Mouse (Mus musculus) heart, adult 18-20 months (tissue): ENCODE measurements around the gene Atic. TPM values are rescaled to one million over a fixed set of nuclear protein-coding genes. Genes with fewer than 3 reads are reported as not detected.

Source experiments
- DNase-seq, 2 experiments: peaks; one replicate each; pipeline ENCODE4 v3.0.0; 2021 to 2022; ENCODE audit warnings: mixed read lengths in 1 of 2
- total RNA-seq, 2 experiments: library from RNA; stranded (reverse); gene quantifications; 2 replicates each; pipeline ENCODE4 v1.2.3; 2021

Gene Atic
- total RNA-seq, 2 experiments from 2014 or later, result 25.6 to 26.6 TPM

DNA sequence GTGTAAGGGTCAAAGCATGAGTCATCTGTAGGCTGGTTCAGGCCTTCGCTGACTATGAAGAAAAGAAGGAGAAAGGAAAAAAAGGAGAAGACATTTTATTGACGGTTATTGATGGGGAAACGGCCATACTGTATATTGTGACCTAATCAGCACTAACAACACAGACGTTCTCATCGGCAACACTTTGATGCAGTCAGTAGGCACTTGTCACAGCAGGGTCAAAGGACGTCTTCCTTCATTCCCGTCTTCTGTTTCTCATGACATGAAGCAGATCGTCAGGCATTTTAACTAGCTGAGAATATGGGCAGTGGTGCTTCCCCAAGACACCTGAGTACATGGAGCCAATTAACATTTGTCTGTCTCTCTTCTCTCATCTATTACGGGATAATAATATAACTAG lies 36.2 kb downstream of the Atic start:
- no peak for DNase-seq

DNA sequence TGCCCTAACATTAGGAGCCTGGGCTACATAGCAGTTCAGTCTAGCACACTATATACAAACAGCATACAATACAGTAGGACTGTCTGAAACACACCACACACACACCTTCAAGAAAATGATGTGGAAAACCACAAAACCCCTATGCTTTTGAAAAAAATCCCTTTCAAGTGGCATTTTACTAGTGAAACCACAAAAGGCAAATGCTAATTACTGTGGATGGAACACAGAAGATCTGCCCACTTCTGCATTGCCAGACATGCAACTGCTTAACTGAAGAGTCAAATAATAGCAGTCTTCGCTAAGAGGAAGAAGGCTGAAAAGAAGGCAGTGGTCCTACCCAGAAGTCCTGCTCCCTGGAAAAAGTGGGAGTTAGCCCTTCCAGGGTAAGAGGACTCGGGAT lies 37.3 kb downstream of the Atic start:
- no peak for DNase-seq

DNA sequence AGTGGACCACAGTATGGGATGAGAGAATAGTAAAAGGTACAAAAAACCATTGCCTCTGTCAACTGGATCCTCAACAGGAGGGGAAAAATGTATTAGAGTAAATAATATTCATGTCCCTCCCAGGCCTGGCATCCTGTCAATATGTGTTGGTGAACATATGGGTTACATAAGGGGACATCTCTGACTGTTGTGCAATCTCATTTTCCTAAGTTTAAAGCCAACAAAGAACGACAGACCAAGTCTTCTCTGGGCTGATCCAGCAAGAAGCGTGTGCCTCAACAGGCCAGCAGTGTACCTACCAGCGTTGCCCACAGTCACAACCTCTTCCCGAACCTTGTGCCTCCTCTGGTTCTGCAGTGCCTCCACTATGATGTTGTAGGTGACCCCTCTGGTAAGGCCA lies 38.4 kb downstream of the Atic start:
- no peak for DNase-seq

DNA sequence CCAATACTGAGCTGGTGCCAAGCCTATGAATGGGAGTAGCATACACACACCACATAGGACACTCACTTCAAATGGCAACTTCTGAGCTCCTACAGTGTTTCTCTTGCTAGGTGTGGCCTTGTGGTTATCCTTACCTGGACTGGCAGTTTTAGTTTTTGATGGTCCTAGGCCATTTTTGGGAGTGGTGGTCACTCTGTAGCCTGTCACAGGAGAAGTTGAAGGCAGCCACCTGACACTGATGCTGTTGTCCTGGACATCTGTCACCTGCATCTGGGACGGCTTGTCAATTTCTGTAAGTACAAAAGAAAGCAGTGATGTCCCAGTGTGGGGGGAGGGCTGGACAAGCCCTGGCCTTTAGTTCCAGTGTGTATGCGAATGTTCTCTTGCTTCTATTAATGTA lies 48.8 kb downstream of the Atic start:
- no peak for DNase-seq

DNA sequence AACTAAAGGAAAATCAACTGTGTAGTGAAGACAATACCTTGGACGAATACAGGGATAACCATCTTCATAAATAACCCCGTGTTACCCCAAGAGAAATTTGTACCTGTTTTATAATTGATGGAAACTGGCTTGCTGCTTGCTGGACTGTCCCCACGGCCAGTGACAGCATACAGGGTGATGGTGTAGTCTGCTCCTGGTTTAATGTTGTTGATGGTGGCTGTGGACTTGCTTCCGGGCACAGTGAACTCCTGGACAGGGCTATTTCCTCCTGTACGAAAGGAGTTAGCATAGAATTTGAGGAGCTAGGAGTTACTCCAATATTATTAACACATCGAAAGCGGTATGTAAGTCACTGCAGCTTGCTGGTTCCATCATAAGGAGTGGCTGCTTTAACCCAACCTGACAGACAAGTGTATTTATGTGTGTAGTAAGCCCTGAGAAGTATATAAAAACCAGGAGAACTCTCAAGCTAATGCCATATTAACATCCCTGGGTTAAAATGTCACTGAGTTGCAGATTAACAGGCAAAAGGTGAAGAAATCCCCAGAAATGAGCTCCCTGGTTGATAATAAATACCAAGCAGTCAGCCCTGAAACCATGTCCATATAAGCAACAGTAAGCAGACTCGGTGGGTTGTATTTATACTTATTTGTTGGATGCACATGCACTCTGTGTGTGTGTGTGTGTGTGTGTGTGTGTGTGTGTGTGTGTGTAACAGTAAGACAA lies 49.8 kb downstream of the Atic start:
- DNase-seq, result no peak

DNA sequence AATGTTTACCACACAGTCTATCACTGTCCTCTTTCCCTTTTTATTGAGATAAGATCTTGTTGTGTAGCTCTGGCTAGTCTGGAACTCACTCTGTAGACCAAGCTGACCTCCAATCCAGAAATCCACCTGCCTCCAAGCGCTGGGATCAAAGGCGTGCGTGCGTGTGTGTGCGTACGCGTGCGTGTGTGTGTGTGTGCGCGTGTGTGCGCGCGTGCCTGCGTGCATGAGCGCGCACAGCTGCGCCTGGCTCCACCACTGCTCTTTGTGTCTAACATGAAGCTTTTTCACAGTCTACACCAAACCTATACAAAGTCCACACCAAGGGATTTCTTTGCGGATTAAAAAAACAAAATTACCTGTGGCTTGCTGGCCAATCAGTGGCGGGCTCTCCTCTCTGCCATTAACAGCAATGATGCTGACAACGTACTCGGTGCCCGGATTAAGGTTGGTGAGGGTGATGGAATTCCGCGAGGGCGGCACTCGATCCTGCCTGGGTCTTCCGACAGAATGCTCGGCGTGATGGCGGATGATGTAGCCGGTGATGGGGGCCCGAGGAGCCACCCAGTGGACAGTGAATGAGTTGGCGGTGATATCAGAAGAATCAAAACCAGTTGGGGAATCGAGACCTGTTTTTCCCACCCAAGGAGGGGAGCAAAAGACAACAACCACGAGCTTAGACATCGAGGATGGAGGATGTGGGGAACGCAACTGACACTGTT lies 52.3 kb downstream of the Atic start:
- DNase-seq, result no peak

DNA sequence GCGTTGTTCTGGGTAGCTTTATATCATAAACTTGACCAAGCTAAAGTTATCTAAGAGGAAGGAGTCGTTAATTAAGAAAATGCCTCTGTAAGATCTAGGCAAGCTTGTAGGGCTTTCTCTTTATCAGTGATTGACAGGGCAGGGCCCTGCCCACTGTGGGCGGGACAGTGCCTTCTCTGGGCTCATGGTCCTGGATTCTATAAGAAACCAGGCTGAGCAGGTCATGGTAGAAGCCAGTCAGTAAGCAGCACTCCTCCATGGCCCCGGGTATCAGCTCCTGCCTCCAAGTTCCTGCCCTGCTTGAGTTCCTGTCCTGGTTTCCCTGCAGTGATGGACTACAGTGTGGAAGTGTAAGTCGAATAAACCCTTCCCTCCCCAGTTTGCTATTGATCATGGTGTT lies 53.0 kb downstream of the Atic start:
- DNase-seq, result no peak

DNA sequence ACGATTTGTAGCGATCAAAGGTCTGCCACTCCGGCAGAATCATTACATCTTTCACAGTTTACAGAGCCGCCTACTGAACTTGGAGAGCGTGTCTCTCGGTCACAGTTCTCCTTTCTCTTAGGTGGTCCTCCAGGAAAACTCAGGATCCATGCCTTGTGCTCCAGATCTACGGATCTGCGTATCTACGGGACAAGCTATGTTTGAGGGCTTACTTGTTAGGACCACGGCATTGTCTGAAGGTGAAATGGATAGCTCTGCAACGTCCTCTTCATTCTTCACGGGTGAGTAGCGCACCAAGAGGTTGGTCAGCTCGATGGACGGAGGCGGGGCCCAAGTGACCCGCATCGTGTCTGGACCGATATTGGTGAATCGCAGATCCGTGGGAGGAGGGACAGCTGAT lies 55.3 kb downstream of the Atic start:
- no peak for DNase-seq

DNA sequence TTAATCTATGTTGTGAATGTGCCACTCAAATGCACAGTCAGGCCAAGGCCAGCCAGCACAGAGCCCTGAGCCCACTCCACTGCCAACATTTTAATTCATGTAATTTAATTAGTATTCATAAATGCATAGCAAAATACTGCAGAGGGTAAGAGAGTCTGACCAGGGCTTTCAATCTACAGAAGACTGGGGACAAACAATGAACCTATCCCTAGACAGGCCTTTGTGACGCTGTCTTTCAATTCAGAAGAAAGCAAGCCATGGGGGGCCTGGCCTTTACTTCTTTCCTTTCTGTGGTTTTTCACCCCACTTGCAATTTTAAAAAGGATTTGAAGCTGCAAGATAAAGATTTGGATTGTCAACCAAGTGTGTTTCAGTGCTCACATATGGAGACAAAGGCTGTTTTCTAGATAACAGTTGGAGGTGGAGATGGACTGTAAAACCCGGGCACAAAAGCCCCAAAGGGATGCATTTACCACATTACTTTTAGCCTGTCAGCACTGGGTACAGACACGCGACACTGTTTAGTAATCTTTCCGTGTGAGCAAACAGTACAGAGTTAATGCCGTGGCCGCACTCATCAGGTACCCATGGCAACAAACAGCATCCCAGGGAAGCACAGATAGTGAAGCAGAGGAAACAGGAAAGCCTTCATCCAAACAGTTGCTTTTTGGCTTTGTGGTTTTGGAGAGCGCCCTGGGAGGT lies 57.7 kb downstream of the Atic start:
- no peak for DNase-seq

DNA sequence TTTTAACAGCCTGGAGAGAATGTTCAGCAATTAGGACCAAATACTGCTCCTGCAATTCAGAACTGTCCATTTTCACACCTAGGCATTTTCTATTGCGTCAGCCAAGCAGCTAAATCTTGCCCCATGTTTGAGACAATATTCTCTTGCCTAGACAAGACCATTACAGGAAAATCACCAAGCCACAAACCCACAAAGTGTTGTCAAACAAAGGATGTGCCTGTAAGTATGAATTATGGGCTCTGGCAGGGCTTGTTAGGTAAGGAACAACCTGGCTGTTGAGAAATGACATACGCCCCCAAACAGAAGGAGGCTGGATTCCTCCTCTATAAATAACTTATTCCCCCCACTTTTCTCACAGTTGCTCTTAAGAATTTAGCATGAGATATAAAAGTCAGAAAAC lies 64.6 kb downstream of the Atic start:
- DNase-seq, result no peak

DNA sequence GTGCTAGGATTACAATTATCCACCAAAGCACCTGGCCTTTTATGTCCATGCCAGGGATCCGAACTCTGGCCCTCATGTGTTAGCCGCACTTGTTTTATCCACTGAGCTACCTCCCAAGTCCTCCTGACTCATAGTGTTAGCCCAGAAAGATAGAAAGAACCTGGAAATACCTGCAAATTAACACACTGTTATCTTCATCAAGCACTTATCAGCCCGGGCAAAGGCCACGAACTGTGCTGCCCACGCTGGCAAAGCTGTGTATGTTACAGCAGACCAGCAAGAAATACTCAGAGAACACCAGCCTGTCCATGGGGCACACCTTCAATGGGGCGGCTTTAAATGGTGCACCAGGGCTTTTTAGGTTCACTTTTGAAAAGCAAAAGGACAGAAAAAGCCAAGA lies 66.7 kb downstream of the Atic start:
- no peak for DNase-seq

Other genes with a start within 250 kb of the Atic start
- 1 to 10 TPM; 4.3 to 5.1 TPM for gene Abca12, start 142.2 kb upstream of the Atic start, total RNA-seq
- gene Fn1, start 96.0 kb downstream of the Atic start, total RNA-seq, result 10 to 100 TPM; 48.4 to 59.7 TPM